Mouse (Mus musculus) brain, embryonic 14.5 days (tissue): ENCODE data around the gene Piwil4. TPM values are rescaled to one million over a fixed set of nuclear protein-coding genes. Genes with fewer than 3 reads are reported as not detected.
"Not testable (repeated sequence)": the region's sequence is repeated elsewhere in the genome, so short reads cannot be mapped to it uniquely, and the experiment has no call there.

Experiments used
- DNase-seq: peaks from one replicate; pipeline ENCODE4 v3.0.0-alpha.2; 2011; ENCODE audit warnings: low read depth
- CTCF ChIP-seq: fragments of 200-500 bp; IDR thresholded peaks from 2 replicates; pipeline ENCODE4 v1.5.1; 2012; ENCODE audit warnings: inconsistent platforms, mild to moderate bottlenecking, moderate library complexity, borderline replicate concordance; ENCODE audit not compliant: insufficient read depth, insufficient read length; ENCODE audit errors: extremely low read depth
- POLR2A ChIP-seq: fragments of 200-500 bp; IDR thresholded peaks from 2 replicates; pipeline ENCODE4 v1.6.1; 2012; ENCODE audit warnings: mild to moderate bottlenecking, inconsistent platforms, borderline replicate concordance; ENCODE audit not compliant: poor library complexity, insufficient read depth, insufficient read length, severe bottlenecking; ENCODE audit errors: extremely low read depth
- polyA plus RNA-seq: library from polyadenylated mRNA; depleted of rRNA; stranded (reverse); fragments of >200 nt; gene quantifications from 2 replicates; pipeline ENCODE4 v1.2.3, GENCODE M21; 2012

The Piwil4 gene
- polyA plus RNA-seq, 1 experiment, result 0.29 TPM

DNA sequence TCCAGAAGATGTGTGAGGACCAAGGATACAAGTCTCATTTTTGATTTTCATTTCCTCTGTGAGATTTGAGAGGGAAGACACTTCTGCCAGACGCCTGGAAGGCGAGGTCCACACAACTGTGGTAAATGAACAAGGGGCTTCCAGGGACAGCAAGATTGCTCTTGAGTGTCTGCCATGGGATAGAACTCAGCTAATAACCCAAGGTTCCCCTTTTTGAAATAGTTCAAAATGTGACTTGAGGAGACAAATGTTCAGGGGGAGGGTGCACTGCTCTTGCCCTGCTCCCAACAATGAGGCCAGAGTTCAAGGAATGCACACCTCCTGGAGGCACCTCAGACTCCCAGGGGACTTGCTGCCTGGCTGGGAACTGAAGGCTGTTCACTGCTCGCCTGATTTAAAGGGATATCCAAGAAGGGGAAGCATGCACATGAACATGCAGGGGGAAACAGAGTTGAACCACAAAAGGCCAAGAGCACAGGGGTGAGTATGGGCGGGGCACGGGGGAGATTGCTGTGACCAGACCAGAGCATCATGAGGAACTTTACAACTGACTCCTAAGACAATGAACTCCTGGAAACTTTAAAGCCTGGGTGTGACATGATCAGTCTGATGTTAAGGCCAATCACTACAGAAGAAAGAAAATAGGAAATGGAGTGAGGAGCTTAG, 15.6 kb downstream of the Piwil4 start:
- no peak for DNase-seq
- TF ChIP-seq POLR2A (no peak), CTCF (no peak)

DNA sequence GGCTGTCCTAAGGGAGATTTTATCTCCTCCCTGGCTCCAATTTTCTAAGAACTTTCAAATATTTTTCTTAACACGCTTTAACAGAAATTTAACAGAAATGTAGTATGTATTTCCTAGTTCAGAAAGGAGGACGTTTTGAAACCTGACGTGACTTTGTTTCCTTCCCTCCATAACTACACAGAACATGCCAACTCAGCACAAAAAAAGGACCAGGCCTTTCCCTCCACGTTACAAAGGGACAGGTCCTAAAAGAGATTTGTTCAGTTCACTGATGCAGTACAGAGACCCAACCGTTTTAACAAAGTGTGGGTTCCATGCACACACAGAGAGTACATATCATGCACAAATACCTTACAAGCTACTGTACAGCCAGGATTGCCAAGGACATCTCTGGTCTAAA, 18.9 kb downstream of the Piwil4 start:
- TF ChIP-seq CTCF, result no peak
- no peak for TF ChIP-seq POLR2A
- DNase-seq, result no peak

DNA sequence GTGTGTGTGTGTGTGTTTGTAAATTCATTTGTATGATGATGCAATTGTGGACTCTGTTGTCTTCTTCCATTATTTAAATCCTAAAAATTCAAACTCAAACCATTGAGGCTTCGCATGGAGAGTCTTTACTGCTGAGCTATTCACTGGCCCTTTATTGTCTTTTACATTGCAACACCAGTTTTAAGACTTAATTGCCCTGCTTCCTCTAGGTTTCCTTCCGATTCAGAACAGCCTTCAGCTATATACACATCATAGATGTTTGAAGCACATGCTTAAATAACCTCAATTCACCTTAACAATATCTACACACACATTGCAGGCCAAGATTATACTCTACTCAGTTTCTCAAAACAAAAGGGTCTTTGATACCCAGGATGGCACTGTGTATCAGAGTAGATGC, 20.1 kb downstream of the Piwil4 start:
- TF ChIP-seq CTCF (no peak), POLR2A (no peak)
- DNase-seq, result no peak

DNA sequence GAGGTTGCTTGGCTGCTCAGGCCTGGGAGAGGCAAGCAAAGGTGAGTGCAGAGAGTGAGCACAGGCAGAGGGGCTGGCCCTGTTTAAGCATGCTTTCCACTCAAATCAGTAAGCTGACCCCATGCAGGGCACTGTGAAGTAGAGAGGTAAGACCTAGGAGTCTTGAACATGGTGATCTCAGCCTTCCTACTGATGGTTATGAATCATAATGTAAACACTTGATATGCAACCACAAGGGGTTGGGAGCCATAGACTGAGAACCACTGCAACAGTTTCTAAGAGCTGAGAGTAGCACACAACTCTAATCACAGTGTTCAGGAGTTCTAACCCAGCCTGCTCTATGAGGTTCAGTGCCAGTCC, 22.2 kb downstream of the Piwil4 start:
- no peak for DNase-seq
- no peak for TF ChIP-seq CTCF

DNA sequence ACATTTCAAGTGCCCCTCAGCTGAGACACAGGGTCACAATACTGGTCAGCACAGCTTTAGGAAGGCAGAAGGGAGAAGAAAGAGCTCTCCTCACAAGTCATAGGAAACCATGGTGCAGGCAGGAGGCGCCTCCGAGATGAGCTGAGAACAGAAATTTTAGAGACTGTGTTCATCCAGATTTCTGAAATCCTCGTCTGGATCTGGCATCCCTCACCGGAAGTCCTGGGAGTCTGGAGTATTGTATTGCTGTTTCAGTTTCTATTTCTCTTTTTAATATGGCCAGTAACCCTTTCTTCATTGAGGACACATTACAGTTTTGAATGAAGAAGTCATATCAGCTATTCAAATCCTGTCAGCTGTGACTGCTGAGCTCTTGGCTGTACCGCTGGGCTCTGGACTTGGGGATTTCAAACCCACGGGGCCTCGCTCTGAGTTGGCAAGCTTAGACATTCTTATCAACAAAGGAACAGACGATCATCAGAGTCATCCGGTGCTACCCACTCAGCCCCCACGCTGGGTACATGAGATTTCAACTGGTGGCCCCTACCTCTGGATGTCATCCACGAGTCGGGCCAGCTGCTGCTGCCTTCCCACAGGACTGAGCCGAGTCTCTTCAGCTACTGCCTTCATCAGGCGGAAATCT, 22.7 kb downstream of the Piwil4 start:
- DNase-seq, result peak; percentile 62
- TF ChIP-seq POLR2A (no peak), CTCF (no peak)

DNA sequence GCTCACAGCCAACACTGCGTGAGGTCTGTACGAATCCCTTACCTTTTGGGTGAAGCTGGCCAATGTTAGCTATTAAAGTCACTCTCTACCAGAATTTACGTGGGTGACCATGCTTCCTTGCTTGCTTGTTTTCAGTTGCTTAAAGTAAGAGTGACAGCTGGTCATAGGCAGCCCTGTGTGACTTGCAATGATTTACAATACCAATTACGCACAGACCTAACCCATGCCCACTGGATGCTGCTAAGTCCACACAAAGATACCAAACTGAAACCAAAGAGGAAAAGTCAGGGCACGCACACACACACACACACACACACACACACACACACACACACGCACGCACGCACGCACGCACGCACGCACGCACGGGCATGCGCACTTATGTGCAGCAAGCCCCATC, 25.3 kb downstream of the Piwil4 start:
- DNase-seq, result no peak
- no peak for TF ChIP-seq POLR2A
- no peak for TF ChIP-seq CTCF

DNA sequence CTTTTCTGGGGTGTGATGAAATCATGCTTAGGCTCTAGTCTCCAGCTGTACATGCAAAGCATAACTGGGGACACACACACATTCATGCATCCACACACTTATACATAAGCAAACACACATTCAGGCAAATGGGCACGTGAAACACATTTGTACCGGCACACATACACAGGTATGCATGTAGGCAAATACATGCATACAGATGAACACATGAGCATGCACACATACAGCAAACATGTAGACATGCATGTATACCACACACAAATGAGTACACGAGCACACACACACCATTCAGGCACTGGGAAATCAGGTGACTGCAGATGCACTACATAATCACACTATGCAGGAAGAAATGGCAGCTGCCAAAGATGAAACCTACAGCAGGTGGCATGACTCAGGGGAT, 29.6 kb downstream of the Piwil4 start:
- no peak for DNase-seq

DNA sequence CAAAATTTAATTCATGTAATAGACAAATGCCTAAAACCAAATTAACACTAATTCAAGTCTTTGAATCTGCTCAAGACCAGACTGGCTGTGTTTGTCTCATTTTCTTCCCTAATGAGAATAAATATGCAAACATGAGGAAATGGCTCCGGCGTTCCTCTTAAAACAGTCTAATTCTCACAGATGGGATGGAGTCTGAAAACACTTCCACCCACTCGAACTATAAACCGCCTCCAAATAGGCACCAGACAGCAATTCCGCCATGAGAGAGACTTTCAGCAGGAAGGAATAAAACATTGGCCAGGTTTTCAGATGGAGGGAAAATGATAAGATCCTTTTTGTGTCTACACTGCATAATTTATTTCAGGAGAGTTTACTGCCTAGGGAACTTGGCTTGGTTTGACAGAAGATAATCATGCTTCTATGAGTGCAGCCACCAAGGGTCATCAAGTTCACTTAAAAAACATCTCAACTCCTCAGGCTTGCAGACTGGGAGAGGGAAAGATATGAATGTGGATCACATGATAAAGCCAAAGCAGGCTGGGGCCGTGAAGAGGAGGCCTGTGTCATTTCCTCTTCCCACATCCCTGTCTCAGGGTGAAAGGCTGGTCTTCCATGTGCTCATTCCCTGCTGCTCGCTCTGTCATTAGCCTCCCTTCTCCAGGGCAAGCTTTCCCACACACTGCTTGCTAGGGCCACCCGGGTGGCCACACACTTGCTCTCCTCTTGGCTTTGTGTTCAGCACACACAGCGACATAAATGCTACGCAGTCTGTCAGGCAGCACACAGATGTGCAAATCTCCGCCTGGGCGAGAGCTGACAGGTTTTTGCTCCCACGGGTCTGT, 35.0 kb downstream of the Piwil4 start:
- TF ChIP-seq CTCF (no peak), POLR2A (no peak)
- no peak for DNase-seq

More for the DNA sequence above, 29.6 kb downstream of the Piwil4 start:
- TF ChIP-seq POLR2A (no peak), CTCF (no peak)

DNA sequence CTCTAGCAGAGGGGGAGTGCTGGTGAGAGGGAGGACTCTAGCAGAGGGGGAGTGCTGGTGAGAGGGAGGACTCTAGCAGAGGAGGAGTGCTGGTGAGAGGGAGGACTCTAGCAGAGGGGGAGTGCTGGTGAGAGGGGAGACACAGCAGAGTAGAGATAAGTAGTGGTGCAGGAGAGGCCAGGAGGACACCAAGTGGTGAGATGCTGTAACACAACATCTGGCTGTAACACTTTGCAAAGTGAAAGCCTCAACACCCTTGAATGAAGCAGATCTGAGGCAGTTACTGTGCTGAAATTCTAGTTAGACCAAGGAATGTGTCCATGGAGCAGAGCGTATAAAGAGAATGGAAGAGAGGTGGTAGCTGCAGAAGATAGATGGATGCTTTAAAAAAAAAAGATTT, 39.7 kb downstream of the Piwil4 start:
- DNase-seq, result not testable (repeated sequence)

DNA sequence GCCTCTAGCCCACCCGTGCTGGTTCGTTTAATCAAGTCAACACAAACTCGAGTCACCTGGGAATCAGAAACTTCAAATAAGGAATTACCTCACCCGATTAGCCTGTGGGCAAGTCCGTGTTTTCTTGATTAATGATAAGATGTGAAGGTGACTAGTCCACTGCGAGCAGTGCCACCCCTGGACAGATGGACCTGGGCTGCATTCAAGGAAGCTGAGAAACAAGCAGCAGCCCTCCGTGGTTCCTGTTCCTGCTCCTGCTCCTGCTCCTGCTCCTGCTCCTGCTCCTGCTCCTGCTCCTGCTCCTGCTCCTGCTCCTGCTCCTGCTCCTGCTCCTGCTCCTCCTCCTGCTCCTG, 41.3 kb downstream of the Piwil4 start:
- DNase-seq, result no peak
- TF ChIP-seq CTCF, result no peak
- no peak for TF ChIP-seq POLR2A

DNA sequence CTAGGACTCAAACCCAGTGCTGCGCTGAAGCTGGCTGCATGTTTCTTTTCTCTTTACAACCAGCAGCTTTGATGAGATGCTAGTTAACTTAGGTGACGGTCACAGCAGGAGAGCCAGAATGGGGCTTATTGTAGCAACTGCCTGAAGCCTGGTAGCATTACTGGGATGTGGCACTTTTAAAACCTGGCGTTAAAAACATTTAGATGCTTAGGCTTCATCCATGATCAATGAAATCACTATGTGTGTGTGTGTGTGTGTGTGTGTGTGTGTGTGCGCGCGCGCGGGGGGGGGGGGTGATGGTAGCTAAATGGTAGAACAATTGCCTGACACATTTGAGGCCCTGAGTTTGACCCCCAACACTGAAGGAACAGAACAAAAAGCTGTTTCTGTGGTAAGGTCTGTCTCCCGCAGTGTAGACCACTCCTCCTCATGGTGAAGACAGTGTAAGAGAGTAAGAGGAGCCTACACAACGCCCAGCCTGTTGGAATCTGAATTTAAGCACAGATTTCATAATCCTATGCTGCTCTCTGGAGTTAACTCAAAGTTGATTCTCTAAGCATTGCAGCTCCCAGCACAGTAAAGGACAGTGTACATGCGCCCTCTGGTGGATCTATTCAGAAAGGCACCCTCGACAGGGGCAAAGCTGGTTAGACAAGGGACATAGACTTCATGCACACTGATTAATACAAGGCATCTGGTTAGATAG, 41.8 kb downstream of the Piwil4 start:
- TF ChIP-seq POLR2A, result no peak
- peak; percentile 95; the same call in 1 of the 2 replicates for TF ChIP-seq CTCF
- peak; percentile 91 for DNase-seq

DNA sequence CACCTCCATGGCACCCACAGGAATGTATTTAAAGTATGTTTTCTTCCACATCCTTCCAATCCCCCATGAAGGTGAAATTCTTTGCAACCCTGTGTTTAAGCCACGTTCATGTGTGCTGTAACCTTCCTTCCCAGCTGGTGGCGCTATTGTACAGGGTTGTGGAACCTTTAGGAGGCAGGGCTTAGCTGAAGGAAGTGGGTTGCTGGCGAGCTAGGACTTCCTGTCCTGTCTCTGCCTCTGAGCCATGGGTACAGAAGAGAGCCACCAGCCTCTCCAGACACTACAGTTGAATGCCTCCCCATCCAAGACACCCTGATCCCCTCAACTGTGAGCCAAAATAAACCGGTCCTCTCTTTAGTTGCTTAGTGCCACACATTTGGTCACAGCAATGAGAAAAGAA, 42.6 kb downstream of the Piwil4 start:
- DNase-seq, result no peak
- no peak for TF ChIP-seq POLR2A
- peak; percentile 23; the same call in 1 of the 2 replicates for TF ChIP-seq CTCF
